Mouse (Mus musculus) intestine, embryonic 14.5 days (tissue): ENCODE results near the gene Gm13083. TPM values are rescaled to one million over a fixed set of nuclear protein-coding genes. Genes with fewer than 3 reads are reported as not detected.
"Not testable (repeated sequence)": the region's sequence is repeated elsewhere in the genome, so short reads cannot be mapped to it uniquely, and the experiment has no call there.

Experiments
- ATAC-seq: fragments of 200-750 bp; cut with Nextera tagmentation; replicated peaks from 2 replicates; pipeline ENCODE4 v1.8.0; 2017; ENCODE audit warnings: low read depth, moderate number of reproducible peaks, moderate TSS enrichment, moderate library complexity; ENCODE audit not compliant: low FRiP score, low TSS enrichment
- DNase-seq: peaks from one replicate; pipeline ENCODE4 v3.0.0-alpha.2; 2018; ENCODE audit warnings: low spot score
- H3K27ac ChIP-seq: fragments of 300-500 bp; sonication (generic); 2 replicates; pipeline ENCODE4 v1.5.1; 2014; ENCODE audit warnings: low read depth, mild to moderate bottlenecking, control low read depth
- H3K27me3 ChIP-seq: fragments of 300-500 bp; sonication (generic); replicated peaks from 2 replicates; pipeline ENCODE4 v1.6.1; 2014; ENCODE audit warnings: low read length, control low read depth; ENCODE audit not compliant: control insufficient read depth, insufficient read depth
- H3K36me3 ChIP-seq: fragments of 300-500 bp; sonication (generic); 2 replicates; pipeline ENCODE4 v1.6.1; 2014; ENCODE audit warnings: low read length, control low read depth; ENCODE audit not compliant: control insufficient read depth, insufficient read depth
- H3K4me1 ChIP-seq: fragments of 300-500 bp; sonication (generic); replicated peaks from 2 replicates; pipeline ENCODE4 v1.6.1; 2014; ENCODE audit warnings: low read length, control low read depth, mixed read lengths; ENCODE audit not compliant: control insufficient read depth, insufficient read depth
- H3K4me2 ChIP-seq: fragments of 300-500 bp; sonication (generic); 2 replicates; pipeline ENCODE4 v1.6.1; 2014; ENCODE audit warnings: low read length
- H3K4me3 ChIP-seq: fragments of 300-500 bp; sonication (generic); 2 replicates; pipeline ENCODE4 v1.5.1; 2014; ENCODE audit warnings: low read depth, low read length, control low read depth, mixed read lengths
- H3K9ac ChIP-seq: fragments of 300-500 bp; sonication (generic); 2 replicates; pipeline ENCODE4 v1.6.1; 2014; ENCODE audit warnings: mild to moderate bottlenecking, low read length
- H3K9me3 ChIP-seq: fragments of 300-500 bp; sonication (generic); 2 replicates; pipeline ENCODE4 v1.6.1; 2016; ENCODE audit warnings: low read length, control low read depth; ENCODE audit not compliant: control insufficient read depth
- WGBS: fragments of 180-500 bp; shearing (Covaris S2); extraction: QIAGEN DNeasy Blood & Tissue Kit; methylation state at CpG from one replicate; pipeline ENCODE4 v1.1.7; 2014; 5-methylcytosine and 5-hydroxymethylcytosine counted together
- polyA plus RNA-seq: library from polyadenylated mRNA; unstranded; fragments of >200 nt; fragmentation: Nextera tagmentation; extraction: Ambion mirVana; gene quantifications from 2 replicates; pipeline ENCODE4 v1.2.1, GENCODE M21; 2014

Gene Gm13083
- polyA plus RNA-seq = not detected in 2 replicates

- not testable (repeated sequence) for H3K4me3 ChIP-seq, H3K27ac ChIP-seq, H3K9ac ChIP-seq, ATAC-seq, DNase-seq, H3K4me1 ChIP-seq, H3K36me3 ChIP-seq, H3K9me3 ChIP-seq, H3K4me2 ChIP-seq, H3K27me3 ChIP-seq
Observed at GRCm38 (mm10) chr4:143614703-143615102, at the start of gene Gm13083. Gm13083 (plus strand) TSS chr4:143615003.

- DNase-seq, ATAC-seq, H3K4me1 ChIP-seq, H3K4me2 ChIP-seq, H3K9ac ChIP-seq, H3K27me3 ChIP-seq, H3K9me3 ChIP-seq, H3K36me3 ChIP-seq, H3K4me3 ChIP-seq, H3K27ac ChIP-seq: not testable (repeated sequence)
- WGBS = 86% methylated on average over 9 of the region's 9 CpGs
Observed at GRCm38 (mm10) chr4:143611927-143612326, 2.9 kb upstream of the Gm13083 start.

DNA sequence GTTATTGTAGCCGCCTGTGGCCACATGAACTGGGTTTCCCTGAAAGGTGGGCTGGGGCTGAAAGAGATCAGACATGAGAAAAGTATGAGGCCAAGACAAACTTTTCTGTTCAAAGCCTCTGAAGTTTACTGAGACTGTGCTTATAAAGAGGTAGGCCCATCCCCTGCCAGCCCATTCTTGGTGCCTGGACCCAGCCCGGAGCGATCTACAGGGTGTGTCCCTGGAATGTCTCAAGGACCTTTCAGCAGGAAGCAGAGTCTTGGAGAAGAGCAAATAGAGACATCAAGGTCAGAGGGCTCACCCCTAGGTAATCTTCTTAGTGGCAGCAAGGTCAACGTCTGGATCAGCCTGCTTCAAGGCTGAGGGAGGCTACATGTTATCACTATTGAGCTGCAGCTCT is 3.3 kb downstream of the Gm13083 start:
- not testable (repeated sequence) for H3K9me3 ChIP-seq, H3K4me2 ChIP-seq, DNase-seq, H3K36me3 ChIP-seq, H3K27ac ChIP-seq, ATAC-seq, H3K4me1 ChIP-seq, H3K4me3 ChIP-seq, H3K9ac ChIP-seq, H3K27me3 ChIP-seq
- WGBS = 83% methylated on average over 4 of the region's 4 CpGs

GRCm38 (mm10) chr4:143657146-143657545 is 42.3 kb downstream of the Gm13083 start, which contains the start of gene Gm13088:
Gm13088 (minus strand) TSS chr4:143657246.
- not testable (repeated sequence) for H3K4me2 ChIP-seq, H3K27ac ChIP-seq, H3K4me3 ChIP-seq, H3K9me3 ChIP-seq, DNase-seq, H3K36me3 ChIP-seq, ATAC-seq, H3K4me1 ChIP-seq, H3K9ac ChIP-seq, H3K27me3 ChIP-seq

Other genes with a start within 250 kb of the Gm13083 start
- not detected in 2 replicates for gene Pramel1, start 220.6 kb upstream of the Gm13083 start, polyA plus RNA-seq
- 15.0 and 16.3 TPM in 2 replicates for gene Pramef8, start 202.6 kb upstream of the Gm13083 start, polyA plus RNA-seq
- not detected in 2 replicates for gene Oog4, start 164.7 kb upstream of the Gm13083 start, polyA plus RNA-seq
- not detected in 2 replicates for gene Gm13043, start 103.7 kb upstream of the Gm13083 start, polyA plus RNA-seq
- gene Gm13040, start 79.0 kb upstream of the Gm13083 start, polyA plus RNA-seq = not detected in 2 replicates
- gene BC080695, start 63.3 kb upstream of the Gm13083 start, polyA plus RNA-seq = not detected in 2 replicates
- gene Gm13057, start 63.3 kb upstream of the Gm13083 start, polyA plus RNA-seq = not detected in 2 replicates
- not detected in 2 replicates for gene Gm13088, start 42.2 kb downstream of the Gm13083 start, polyA plus RNA-seq
- not detected in 2 replicates for gene Gm13089, start 87.7 kb downstream of the Gm13083 start, polyA plus RNA-seq
- not detected in 2 replicates for gene Gm13078, start 104.5 kb downstream of the Gm13083 start, polyA plus RNA-seq
- not detected in 2 replicates for gene Gm13023, start 174.3 kb downstream of the Gm13083 start, polyA plus RNA-seq
- gene Gm13084, start 201.1 kb downstream of the Gm13083 start, polyA plus RNA-seq = not detected in 2 replicates
- gene Gm13103, start 231.5 kb downstream of the Gm13083 start, polyA plus RNA-seq = not detected in 2 replicates